Mouse (Mus musculus): ENCODE measurements around the gene Nup50.

- no peak for TF ChIP-seq CTCF (IDR thresholded peaks at IDR 0.05; ENCODE audit: borderline replicate concordance, insufficient read depth, low read depth, low read length)
- TF ChIP-seq POLR2A (IDR thresholded peaks at IDR 0.05; ENCODE audit: borderline replicate concordance, insufficient read depth, low read length): peak; percentile 68
Observed at GRCm38 (mm10) chr15:84922884-84923507, at the start of gene Nup50.
